Mouse (Mus musculus): ENCODE measurements at regions not wholly inside any gene's neighbourhood (a gene's known extent, or its start where the extent isn't known, plus 50 kb on each side); places are given as distances from the start of the nearest gene placed in this dataset.

DNA sequence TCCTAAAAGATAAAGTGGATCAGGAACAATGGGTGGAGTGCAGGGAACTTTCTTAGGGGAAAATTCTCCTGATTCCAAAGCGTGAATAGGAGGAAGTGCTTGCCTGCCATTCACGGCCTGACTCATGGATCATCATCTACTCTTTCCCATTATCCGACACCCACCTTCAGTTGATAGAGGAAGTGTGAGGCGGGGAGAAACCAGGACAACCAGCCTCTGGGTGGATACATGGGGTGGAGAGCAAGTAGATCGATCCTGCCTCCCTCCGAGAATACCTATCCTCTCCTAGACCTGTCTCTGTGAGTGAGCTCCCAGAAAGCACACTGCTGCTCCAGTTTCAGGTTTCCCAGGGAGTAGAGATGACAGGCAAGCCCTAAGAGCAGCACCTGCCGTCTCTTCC, 79.8 kb upstream of the Adgrl2 start:
- TF ChIP-seq CTCF (IDR thresholded peaks at IDR 0.05; ENCODE audit: low read depth), result no peak
- TF ChIP-seq EP300 (optimal IDR thresholded peaks at IDR 0.05), result no peak
